Mouse (Mus musculus): ENCODE data around the gene Nmt1. TPM values are rescaled to one million over a fixed set of nuclear protein-coding genes. Genes with fewer than 3 reads are reported as not detected.

Nmt1 gene
- polyA plus RNA-seq, 1 experiment from 2014 or later = 63.2 TPM

- H3K36me3 ChIP-seq = no peaks in the 10 kb centered on the region
- under 1% methylated on average over 53 of the region's 53 CpGs for WGBS
Observed at GRCm38 (mm10) chr11:103116008-103116818, 88.2 kb downstream of the Nmt1 start, which contains the start of gene Hexim1. Gene Hexim1 (plus strand): TSS chr11:103116231.

GRCm38 (mm10) chr11:103116959-103117590 is 89.1 kb downstream of the Nmt1 start:
- peak overlapping the region; percentile 78 for H3K9ac ChIP-seq
- H3K4me1 ChIP-seq = peaks cover 47% of the 10 kb centered on the region
- peak overlapping the region; percentile 89 for H3K4me2 ChIP-seq
- H3K27me3 ChIP-seq = no peaks in the 10 kb centered on the region
- peak; percentile 24; the same call in 1 of the 2 replicates for ATAC-seq (replicated peaks; ENCODE audit: low FRiP score)
- H3K4me3 ChIP-seq (replicated peaks) = peak overlapping the region; percentile 74
- no peaks in the 10 kb centered on the region for H3K36me3 ChIP-seq
- no peaks in the 10 kb centered on the region for H3K9me3 ChIP-seq (replicated peaks)
- under 1% methylated on average over 35 of the region's 35 CpGs for WGBS
- peak overlapping the region; percentile 95 for H3K27ac ChIP-seq

More at GRCm38 (mm10) chr11:103116008-103116818, 88.2 kb downstream of the Nmt1 start, which contains the start of gene Hexim1:
- ATAC-seq (replicated peaks; ENCODE audit: low FRiP score) = peak; percentile 95
- H3K27ac ChIP-seq = peak within 1 kb of the TSS; percentile 96
- H3K27me3 ChIP-seq = no peaks in the 10 kb centered on the region
- H3K9me3 ChIP-seq (replicated peaks) = no peaks in the 10 kb centered on the region
- H3K4me1 ChIP-seq = peaks cover 55% of the 10 kb centered on the region
- H3K4me3 ChIP-seq (replicated peaks) = peak within 1 kb of the TSS; percentile 74
- peak within 1 kb of the TSS; percentile 89 for H3K4me2 ChIP-seq
- peak within 1 kb of the TSS; percentile 78 for H3K9ac ChIP-seq

DNA sequence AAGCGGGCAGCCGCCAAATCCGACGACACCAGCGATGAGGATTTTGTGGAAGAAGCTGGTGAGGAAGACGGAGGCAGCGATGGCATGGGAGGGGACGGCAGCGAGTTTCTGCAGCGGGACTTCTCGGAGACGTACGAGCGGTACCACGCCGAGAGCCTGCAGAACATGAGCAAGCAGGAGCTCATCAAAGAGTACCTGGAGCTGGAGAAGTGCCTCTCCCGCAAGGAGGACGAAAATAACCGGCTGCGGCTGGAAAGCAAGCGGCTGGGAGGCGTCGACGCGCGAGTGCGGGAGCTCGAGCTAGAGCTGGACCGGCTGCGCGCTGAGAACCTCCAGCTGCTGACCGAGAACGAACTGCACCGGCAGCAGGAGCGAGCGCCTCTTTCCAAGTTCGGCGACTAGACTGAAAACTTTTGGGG is 89.6 kb downstream of the Nmt1 start:
- Histone ChIP-seq H3K9ac (peak overlapping the region; percentile 78), H3K4me3 (replicated peaks) (peak overlapping the region; percentile 74), H3K4me1 (peaks cover 42% of the 10 kb centered on the region), H3K9me3 (replicated peaks) (no peaks in the 10 kb centered on the region), H3K4me2 (peak overlapping the region; percentile 89), H3K27me3 (no peaks in the 10 kb centered on the region), H3K27ac (peak overlapping the region; percentile 95), H3K36me3 (no peaks in the 10 kb centered on the region)
- under 1% methylated on average over 38 of the region's 38 CpGs for WGBS
- no peak for ATAC-seq (replicated peaks; ENCODE audit: low FRiP score)

Small RNA genes within 50 kb of the gene (microRNA-seq; reads per million reads assigned to microRNA genes)
- gene Mir6931 = not detected

Other genes with a start within 250 kb of the Nmt1 start
- gene Gjc1, start 208.5 kb upstream of the Nmt1 start, polyA plus RNA-seq (2015; fragmentation: Nextera tagmentation; extraction: Ambion mirVana) = 59.2 and 63.7 TPM in 2 replicates
- 0.48 and 0.71 TPM in 2 replicates for gene Higd1b, start 192.3 kb upstream of the Nmt1 start, polyA plus RNA-seq (2015; fragmentation: Nextera tagmentation; extraction: Ambion mirVana)
- 210 and 240 TPM in 2 replicates for gene Eftud2, start 147.2 kb upstream of the Nmt1 start, polyA plus RNA-seq (2015; fragmentation: Nextera tagmentation; extraction: Ambion mirVana)
- gene Ccdc103, start 147.0 kb upstream of the Nmt1 start, polyA plus RNA-seq (2015; fragmentation: Nextera tagmentation; extraction: Ambion mirVana) = 1.2 and 1.7 TPM in 2 replicates
- not detected in 2 replicates for gene Fam187a, start 143.0 kb upstream of the Nmt1 start, polyA plus RNA-seq (2015; fragmentation: Nextera tagmentation; extraction: Ambion mirVana)
- 0.22 and 0.32 TPM in 2 replicates for gene Gfap, start 127.3 kb upstream of the Nmt1 start, polyA plus RNA-seq (2015; fragmentation: Nextera tagmentation; extraction: Ambion mirVana)
- 10.7 and 12.4 TPM in 2 replicates for gene Kif18b, start 103.1 kb upstream of the Nmt1 start, polyA plus RNA-seq (2015; fragmentation: Nextera tagmentation; extraction: Ambion mirVana)
- gene C1ql1, start 81.5 kb upstream of the Nmt1 start, polyA plus RNA-seq (2015; fragmentation: Nextera tagmentation; extraction: Ambion mirVana) = 3.7 and 4.2 TPM in 2 replicates
- 165 and 187 TPM in 2 replicates for gene Dcakd, start 143 bp downstream of the Nmt1 start, polyA plus RNA-seq (2015; fragmentation: Nextera tagmentation; extraction: Ambion mirVana)
- gene Plcd3, start 73.5 kb downstream of the Nmt1 start, polyA plus RNA-seq (2015; fragmentation: Nextera tagmentation; extraction: Ambion mirVana) = 6.2 and 6.4 TPM in 2 replicates
- 19.4 and 25.3 TPM in 2 replicates for gene Acbd4, start 73.5 kb downstream of the Nmt1 start, polyA plus RNA-seq (2015; fragmentation: Nextera tagmentation; extraction: Ambion mirVana)
- 5.0 and 5.5 TPM in 2 replicates for gene Hexim1, start 88.0 kb downstream of the Nmt1 start, polyA plus RNA-seq (2015; fragmentation: Nextera tagmentation; extraction: Ambion mirVana)
- 9.2 and 10.7 TPM in 2 replicates for gene Hexim2, start 104.2 kb downstream of the Nmt1 start, polyA plus RNA-seq (2015; fragmentation: Nextera tagmentation; extraction: Ambion mirVana)
- 2.2 and 3.8 TPM in 2 replicates for gene Fmnl1, start 142.9 kb downstream of the Nmt1 start, polyA plus RNA-seq (2015; fragmentation: Nextera tagmentation; extraction: Ambion mirVana)
- gene 1700023F06Rik, start 180.4 kb downstream of the Nmt1 start, polyA plus RNA-seq (2015; fragmentation: Nextera tagmentation; extraction: Ambion mirVana) = 0.19 and 0.42 TPM in 2 replicates
- not detected in 2 replicates for gene Spata32, start 190.2 kb downstream of the Nmt1 start, polyA plus RNA-seq (2015; fragmentation: Nextera tagmentation; extraction: Ambion mirVana)
- gene Map3k14, start 239.3 kb downstream of the Nmt1 start, polyA plus RNA-seq (2015; fragmentation: Nextera tagmentation; extraction: Ambion mirVana) = 4.3 and 4.9 TPM in 2 replicates